Mouse (Mus musculus) urinary bladder, postnatal 36 days (tissue): ENCODE results near the gene Brms1l.

Source experiments
- DNase-seq, 2 experiments: peaks; one replicate each; pipeline ENCODE4 v3.0.0; 2022; ENCODE audit warnings: low spot score in 2 of 2, mixed read lengths in 1 of 2

Gene Brms1l

DNA sequence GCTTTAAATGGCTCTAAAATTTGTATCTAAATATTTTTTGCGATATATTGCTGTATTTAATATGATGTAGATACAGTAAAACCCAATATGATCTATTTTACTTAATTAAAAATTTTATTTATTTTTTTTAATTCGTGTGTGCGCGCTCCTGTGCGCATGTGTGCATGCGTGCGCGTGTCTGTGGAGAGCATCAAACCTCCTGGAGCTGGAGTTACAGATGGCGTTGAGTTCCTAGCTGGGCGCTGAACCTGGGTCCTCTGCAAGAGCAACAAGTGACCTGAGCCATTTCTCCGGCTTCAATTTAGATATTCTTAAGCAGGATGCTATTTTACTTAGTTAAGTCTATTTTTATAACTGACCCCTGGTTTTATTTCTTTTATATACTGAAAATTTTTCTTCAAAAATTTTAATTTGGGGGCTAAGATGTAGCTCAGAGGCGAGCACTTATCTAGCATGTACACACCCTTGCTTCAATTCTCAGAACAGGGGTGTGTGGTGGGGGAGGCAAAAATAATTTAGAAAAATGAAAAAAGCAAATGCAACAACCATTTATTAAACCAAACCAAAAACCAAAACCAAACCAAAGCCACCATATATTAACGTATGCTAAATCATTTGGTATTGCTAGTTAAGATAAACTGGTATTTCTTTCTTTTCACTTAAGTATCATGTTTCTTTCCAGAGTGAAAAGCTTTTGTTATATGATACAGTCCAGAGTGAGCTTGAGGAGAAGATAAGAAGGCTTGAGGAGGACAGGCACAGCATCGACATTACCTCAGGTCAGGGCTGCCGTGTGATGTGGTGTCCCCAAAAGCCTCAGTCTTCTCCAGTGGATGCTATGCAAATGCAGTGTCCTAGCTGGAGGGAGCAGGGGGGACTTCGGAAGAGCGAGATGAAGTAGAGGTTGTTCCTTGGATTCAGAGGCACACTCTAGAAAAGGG, 23.6 kb downstream of the Brms1l start:
- DNase-seq, result no peak

DNA sequence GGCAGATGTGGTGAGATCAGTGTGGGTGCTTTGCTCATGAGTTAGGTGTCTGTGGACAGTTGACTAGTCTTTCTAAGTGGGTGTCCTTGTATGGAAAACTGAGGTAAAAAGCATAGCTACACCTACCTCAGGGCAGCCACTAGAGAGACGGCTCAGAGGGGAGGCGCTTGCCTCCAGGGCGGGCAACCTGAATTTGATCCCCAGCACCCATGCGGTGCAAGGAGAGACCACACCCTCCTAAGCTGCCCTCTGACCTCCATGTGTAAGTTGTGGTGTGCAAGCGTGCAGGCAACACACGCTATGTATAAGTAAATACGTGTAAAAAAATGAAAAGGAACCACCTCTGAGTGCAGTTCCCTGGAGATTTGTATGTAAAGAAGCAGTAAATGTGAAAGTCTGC, 24.5 kb downstream of the Brms1l start:
- no peak for DNase-seq

GRCm38 (mm10) chr12:55867738-55868137, 31.6 kb downstream of the Brms1l start:
- no peak for DNase-seq

DNA sequence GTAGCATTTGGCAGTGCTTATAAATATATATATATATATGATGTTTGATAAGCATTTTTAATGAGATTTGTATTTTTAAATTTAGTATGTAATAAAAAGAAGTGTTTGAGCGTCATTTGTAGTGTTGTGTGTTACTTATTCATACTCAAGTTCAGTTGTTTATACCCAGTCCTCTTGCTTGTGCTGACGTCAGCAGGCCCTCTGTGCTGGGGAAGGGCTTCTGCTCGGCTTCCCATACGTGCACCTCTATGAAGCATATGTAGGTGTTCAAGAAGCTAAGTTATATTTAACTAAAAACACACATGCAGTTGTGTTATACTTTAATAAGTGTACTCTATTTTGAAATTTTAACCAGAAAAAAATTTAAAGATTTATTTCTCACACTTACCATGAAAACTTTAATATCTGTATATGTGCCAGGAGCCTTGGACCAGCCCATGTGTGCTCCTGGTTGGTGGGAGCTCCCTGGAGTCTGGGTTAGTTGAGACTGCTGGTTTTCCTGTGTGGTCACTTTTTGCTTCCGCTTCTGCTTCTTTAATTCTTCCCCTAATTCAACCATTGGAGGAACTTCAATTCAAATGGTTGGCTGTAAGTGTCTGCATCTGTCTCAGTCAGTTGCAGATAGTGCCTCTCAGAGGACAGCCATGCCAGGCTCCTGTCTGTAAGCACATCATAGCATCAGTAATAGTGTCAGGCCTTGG, 33.6 kb downstream of the Brms1l start:
- DNase-seq, result no peak

DNA sequence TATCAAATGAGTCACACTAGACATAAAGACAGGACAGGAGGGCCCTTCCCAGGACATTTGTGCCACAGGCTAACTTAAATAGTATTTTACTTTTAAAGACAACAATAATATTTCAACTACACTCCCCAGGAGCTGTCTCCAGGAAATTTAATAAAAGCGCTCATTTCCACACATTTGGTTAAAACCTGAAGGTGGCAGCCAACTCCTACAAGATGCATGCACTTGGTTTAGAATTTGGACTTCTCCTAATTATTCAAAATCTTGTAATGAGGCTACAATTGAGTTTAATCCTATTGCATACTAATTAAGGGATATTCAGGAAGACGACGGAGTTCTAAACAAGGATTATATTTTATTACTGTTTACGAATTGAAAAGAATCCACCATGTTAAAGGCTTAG, 49.3 kb downstream of the Brms1l start:
- no peak for DNase-seq

DNA sequence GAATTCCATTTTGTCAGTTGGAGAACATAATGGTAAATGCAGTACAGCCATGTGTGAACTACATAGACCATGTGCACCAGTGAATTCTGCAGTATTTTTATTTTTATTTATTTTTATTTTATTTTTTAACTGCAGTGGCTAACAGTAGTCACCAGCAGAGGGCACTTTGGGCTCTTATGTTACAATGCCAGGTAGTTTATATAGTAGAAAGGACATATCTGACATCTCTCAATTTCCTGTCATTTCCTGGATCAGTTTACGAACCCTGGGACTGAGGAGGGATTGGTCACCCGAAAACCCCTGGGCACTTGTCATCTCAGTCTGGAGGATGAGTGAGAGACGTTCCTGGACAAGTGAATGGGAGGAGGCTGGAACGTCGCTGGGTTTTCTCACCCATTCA, 52.4 kb downstream of the Brms1l start:
- DNase-seq, result no peak

GRCm38 (mm10) chr12:55904801-55905200, 68.7 kb downstream of the Brms1l start:
- no peak for DNase-seq

DNA sequence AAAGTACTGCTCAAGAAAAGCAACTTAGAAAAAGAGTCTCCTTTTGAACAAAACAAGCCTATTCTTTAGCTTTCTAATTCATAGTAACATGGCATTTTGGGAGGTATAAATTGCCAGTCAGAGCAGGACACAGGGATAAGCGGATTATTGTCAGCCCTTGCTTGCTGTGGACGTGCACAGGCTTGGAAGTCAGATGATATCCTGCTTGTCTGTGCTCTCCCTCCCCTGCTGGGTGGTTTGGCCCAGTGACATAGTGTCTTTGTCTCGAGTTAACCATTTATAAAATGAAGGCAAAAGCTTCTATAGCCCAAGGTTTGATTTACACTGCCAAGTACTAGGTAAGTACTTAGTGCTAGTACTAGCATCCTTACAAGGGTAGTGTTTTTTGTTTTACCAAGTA, 76.0 kb downstream of the Brms1l start:
- no peak for DNase-seq

- DNase-seq, result no peak
Observed at GRCm38 (mm10) chr12:55913201-55913600, 77.1 kb downstream of the Brms1l start.

DNA sequence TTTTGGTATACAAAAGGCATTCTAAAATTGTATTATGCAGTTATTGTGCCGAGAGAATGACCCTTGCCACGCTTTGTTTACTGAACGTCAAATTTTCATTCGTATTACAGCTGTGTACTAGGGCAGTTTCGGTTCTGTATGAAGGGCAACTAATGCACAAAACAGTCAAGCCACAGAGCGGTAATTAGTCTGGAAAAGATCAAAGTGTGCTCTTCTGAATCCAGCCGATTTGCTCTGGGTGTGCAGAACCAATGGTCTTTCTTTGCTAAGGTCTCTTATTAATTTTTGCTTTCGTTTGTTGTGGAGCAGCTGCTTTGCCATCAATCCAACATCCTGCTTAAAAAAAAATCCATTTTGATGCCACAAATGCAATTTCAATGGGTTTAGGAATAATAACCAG, 80.1 kb downstream of the Brms1l start:
- no peak for DNase-seq

- no peak for DNase-seq
Observed at GRCm38 (mm10) chr12:55917020-55917419, 80.9 kb downstream of the Brms1l start.
